Mouse (Mus musculus): ENCODE measurements around the gene Flt3l.

- TF ChIP-seq CTCF (IDR thresholded peaks at IDR 0.05) (no peak), EP300 (IDR thresholded peaks at IDR 0.05) (no peak)
These were observed 44.9 kb downstream of the Flt3l start for GRCm38 (mm10) chr7:45091001-45091990.

All from lung, postnatal 0 days (tissue).